Mouse (Mus musculus): ENCODE measurements around the gene Btbd9.

- TF ChIP-seq POLR2A (IDR thresholded peaks at IDR 0.05; ENCODE audit: insufficient read length, low read depth) (no peak), POLR2AphosphoS2 (IDR thresholded peaks at IDR 0.05; ENCODE audit: insufficient read length, low read depth) (no peak), MAX (IDR thresholded peaks at IDR 0.05; ENCODE audit: low read depth) (no peak), MYOD1 (IDR thresholded peaks at IDR 0.05; ENCODE audit: control insufficient read depth in 1 of 3, insufficient read length in 2 of 3, low read depth in 2 of 3) (no peak), MYOG (IDR thresholded peaks at IDR 0.05; ENCODE audit: control insufficient read depth in 1 of 3, insufficient read depth in 1 of 3, insufficient read length in 2 of 3, low read depth in 2 of 3) (no peak), CEBPB (IDR thresholded peaks at IDR 0.05; ENCODE audit: insufficient read depth, poor library complexity, severe bottlenecking) (no peak), USF1 (IDR thresholded peaks at IDR 0.05; ENCODE audit: low read depth) (no peak), E2F4 (IDR thresholded peaks at IDR 0.05; ENCODE audit: insufficient read depth) (no peak), TCF12 (IDR thresholded peaks at IDR 0.05; ENCODE audit: insufficient read depth, poor library complexity, severe bottlenecking) (no peak), SRF (IDR thresholded peaks at IDR 0.05; ENCODE audit: control insufficient read depth, insufficient read length, low read depth) (no peak)
Measured at GRCm38 (mm10) chr17:30283460-30284050, 292.7 kb downstream of the Btbd9 start.
